Mouse (Mus musculus): ENCODE measurements around the gene Plekha7. TPM values are rescaled to one million over a fixed set of nuclear protein-coding genes. Genes with fewer than 3 reads are reported as not detected.

Gene Plekha7
- polyA plus RNA-seq, 1 experiment from 2014 or later: 25.7 TPM

GRCm38 (mm10) chr7:116169426-116169825 is 138.8 kb downstream of the Plekha7 start:
- peaks cover 4% of the 10 kb centered on the region; the same call in 1 of the 2 replicates for H3K4me1 ChIP-seq (ENCODE audit: control insufficient read depth, insufficient read depth, low read length)
- H3K4me2 ChIP-seq: no peak overlapping the region
- H3K27ac ChIP-seq (ENCODE audit: low read depth, low read length): 0 out of 2 replicates have a peak overlapping the region, but pooled peaks have one; percentile 8
- H3K27me3 ChIP-seq (ENCODE audit: control insufficient read depth, insufficient read depth, low read length): no peaks in the 10 kb centered on the region
- no peak overlapping the region for H3K9ac ChIP-seq (ENCODE audit: low read depth, low read length)
- no peak overlapping the region for H3K4me3 ChIP-seq (ENCODE audit: low read depth, low read length)
- H3K9me3 ChIP-seq (replicated peaks; ENCODE audit: control insufficient read depth, low read length): no peaks in the 10 kb centered on the region
- H3K36me3 ChIP-seq (ENCODE audit: control insufficient read depth, insufficient read depth, low read length): peaks cover 5% of the 10 kb centered on the region; the same call in 1 of the 2 replicates
- no peak for ATAC-seq (replicated peaks; ENCODE audit: insufficient number of reproducible peaks, low FRiP score, low TSS enrichment)
- WGBS (ENCODE audit: insufficient replicate concordance): 73% methylated on average over 4 of the region's 4 CpGs

- WGBS (ENCODE audit: insufficient replicate concordance): 70% methylated on average over 7 of the region's 7 CpGs
- H3K9ac ChIP-seq (ENCODE audit: low read depth, low read length): no peak overlapping the region
- no peak overlapping the region for H3K4me3 ChIP-seq (ENCODE audit: low read depth, low read length)
- peaks cover 4% of the 10 kb centered on the region; the same call in 1 of the 2 replicates for H3K4me1 ChIP-seq (ENCODE audit: control insufficient read depth, insufficient read depth, low read length)
- no peak for ATAC-seq (replicated peaks; ENCODE audit: insufficient number of reproducible peaks, low FRiP score, low TSS enrichment)
- no peaks in the 10 kb centered on the region for H3K27me3 ChIP-seq (ENCODE audit: control insufficient read depth, insufficient read depth, low read length)
- H3K36me3 ChIP-seq (ENCODE audit: control insufficient read depth, insufficient read depth, low read length): peaks cover 5% of the 10 kb centered on the region; the same call in 1 of the 2 replicates
- H3K4me2 ChIP-seq: no peak overlapping the region
- 0 out of 2 replicates have a peak overlapping the region, but pooled peaks have one; percentile 8 for H3K27ac ChIP-seq (ENCODE audit: low read depth, low read length)
- H3K9me3 ChIP-seq (replicated peaks; ENCODE audit: control insufficient read depth, low read length): no peaks in the 10 kb centered on the region
These were observed 140.0 kb downstream of the Plekha7 start for GRCm38 (mm10) chr7:116168224-116168623.

GRCm38 (mm10) chr7:116164232-116164631 is 143.9 kb downstream of the Plekha7 start:
- H3K9ac ChIP-seq (ENCODE audit: low read depth, low read length): no peak overlapping the region
- no peaks in the 10 kb centered on the region for H3K9me3 ChIP-seq (replicated peaks; ENCODE audit: control insufficient read depth, low read length)
- no peak overlapping the region for H3K4me2 ChIP-seq
- H3K27ac ChIP-seq (ENCODE audit: low read depth, low read length): no peak overlapping the region
- no peak overlapping the region for H3K4me3 ChIP-seq (ENCODE audit: low read depth, low read length)
- no peaks in the 10 kb centered on the region for H3K27me3 ChIP-seq (ENCODE audit: control insufficient read depth, insufficient read depth, low read length)
- ATAC-seq (replicated peaks; ENCODE audit: insufficient number of reproducible peaks, low FRiP score, low TSS enrichment): no peak
- peaks cover 2% of the 10 kb centered on the region; the same call in 1 of the 2 replicates for H3K36me3 ChIP-seq (ENCODE audit: control insufficient read depth, insufficient read depth, low read length)
- H3K4me1 ChIP-seq (ENCODE audit: control insufficient read depth, insufficient read depth, low read length): 0 out of 2 replicates have a peak, but pooled peaks cover 4% of the 10 kb centered on the region
- 82% methylated on average over 12 of the region's 12 CpGs for WGBS (ENCODE audit: insufficient replicate concordance)

- Histone ChIP-seq H3K27ac (ENCODE audit: low read depth, low read length) (no peak overlapping the region), H3K4me2 (no peak overlapping the region), H3K4me1 (ENCODE audit: control insufficient read depth, insufficient read depth, low read length) (no peaks in the 10 kb centered on the region), H3K27me3 (ENCODE audit: control insufficient read depth, insufficient read depth, low read length) (no peaks in the 10 kb centered on the region), H3K9ac (ENCODE audit: low read depth, low read length) (no peak overlapping the region), H3K9me3 (replicated peaks; ENCODE audit: control insufficient read depth, low read length) (no peaks in the 10 kb centered on the region), H3K4me3 (ENCODE audit: low read depth, low read length) (no peak overlapping the region), H3K36me3 (ENCODE audit: control insufficient read depth, insufficient read depth, low read length) (peaks cover 4% of the 10 kb centered on the region; the same call in 1 of the 2 replicates)
- WGBS (ENCODE audit: insufficient replicate concordance): 18% methylated on average over 5 of the region's 5 CpGs
- ATAC-seq (replicated peaks; ENCODE audit: insufficient number of reproducible peaks, low FRiP score, low TSS enrichment): peak; percentile 59
These were observed 146.6 kb downstream of the Plekha7 start for GRCm38 (mm10) chr7:116161544-116161943.

GRCm38 (mm10) chr7:116156894-116157143 is 151.4 kb downstream of the Plekha7 start:
- Histone ChIP-seq H3K27ac (ENCODE audit: low read depth, low read length) (no peak overlapping the region), H3K36me3 (ENCODE audit: control insufficient read depth, insufficient read depth, low read length) (peaks cover 7% of the 10 kb centered on the region; the same call in 1 of the 2 replicates), H3K9me3 (replicated peaks; ENCODE audit: control insufficient read depth, low read length) (no peaks in the 10 kb centered on the region), H3K4me3 (ENCODE audit: low read depth, low read length) (no peak overlapping the region), H3K4me1 (ENCODE audit: control insufficient read depth, insufficient read depth, low read length) (no peaks in the 10 kb centered on the region), H3K9ac (ENCODE audit: low read depth, low read length) (no peak overlapping the region), H3K27me3 (ENCODE audit: control insufficient read depth, insufficient read depth, low read length) (no peaks in the 10 kb centered on the region), H3K4me2 (no peak overlapping the region)
- ATAC-seq (replicated peaks; ENCODE audit: insufficient number of reproducible peaks, low FRiP score, low TSS enrichment): no peak
- 60% methylated on average over 14 of the region's 14 CpGs for WGBS (ENCODE audit: insufficient replicate concordance)

- no peak overlapping the region for H3K9ac ChIP-seq (ENCODE audit: low read depth, low read length)
- WGBS (ENCODE audit: insufficient replicate concordance): 50% methylated on average over 17 of the region's 17 CpGs
- no peak overlapping the region for H3K4me2 ChIP-seq
- no peak for ATAC-seq (replicated peaks; ENCODE audit: insufficient number of reproducible peaks, low FRiP score, low TSS enrichment)
- H3K27me3 ChIP-seq (ENCODE audit: control insufficient read depth, insufficient read depth, low read length): no peaks in the 10 kb centered on the region
- peaks cover 7% of the 10 kb centered on the region; the same call in 1 of the 2 replicates for H3K36me3 ChIP-seq (ENCODE audit: control insufficient read depth, insufficient read depth, low read length)
- H3K4me1 ChIP-seq (ENCODE audit: control insufficient read depth, insufficient read depth, low read length): no peaks in the 10 kb centered on the region
- H3K9me3 ChIP-seq (replicated peaks; ENCODE audit: control insufficient read depth, low read length): no peaks in the 10 kb centered on the region
- H3K4me3 ChIP-seq (ENCODE audit: low read depth, low read length): no peak overlapping the region
- no peak overlapping the region for H3K27ac ChIP-seq (ENCODE audit: low read depth, low read length)
These were observed 151.9 kb downstream of the Plekha7 start for GRCm38 (mm10) chr7:116156072-116156893.

- Histone ChIP-seq H3K4me3 (ENCODE audit: low read depth, low read length) (no peak overlapping the region), H3K36me3 (ENCODE audit: control insufficient read depth, insufficient read depth, low read length) (peaks cover 4% of the 10 kb centered on the region; the same call in 1 of the 2 replicates), H3K4me1 (ENCODE audit: control insufficient read depth, insufficient read depth, low read length) (no peaks in the 10 kb centered on the region), H3K9ac (ENCODE audit: low read depth, low read length) (no peak overlapping the region), H3K27me3 (ENCODE audit: control insufficient read depth, insufficient read depth, low read length) (no peaks in the 10 kb centered on the region), H3K27ac (ENCODE audit: low read depth, low read length) (no peak overlapping the region), H3K9me3 (replicated peaks; ENCODE audit: control insufficient read depth, low read length) (no peaks in the 10 kb centered on the region), H3K4me2 (no peak overlapping the region)
- WGBS (ENCODE audit: insufficient replicate concordance): 58% methylated on average over 2 of the region's 2 CpGs
- ATAC-seq (replicated peaks; ENCODE audit: insufficient number of reproducible peaks, low FRiP score, low TSS enrichment): no peak
These were observed 154.3 kb downstream of the Plekha7 start for GRCm38 (mm10) chr7:116153781-116154368.

GRCm38 (mm10) chr7:116149568-116149967 is 158.6 kb downstream of the Plekha7 start:
- 62% methylated on average over 4 of the region's 4 CpGs for WGBS (ENCODE audit: insufficient replicate concordance)
- Histone ChIP-seq H3K4me2 (no peak overlapping the region), H3K27ac (ENCODE audit: low read depth, low read length) (no peak overlapping the region), H3K4me3 (ENCODE audit: low read depth, low read length) (no peak overlapping the region), H3K27me3 (ENCODE audit: control insufficient read depth, insufficient read depth, low read length) (no peaks in the 10 kb centered on the region), H3K4me1 (ENCODE audit: control insufficient read depth, insufficient read depth, low read length) (no peaks in the 10 kb centered on the region), H3K9me3 (replicated peaks; ENCODE audit: control insufficient read depth, low read length) (no peaks in the 10 kb centered on the region), H3K36me3 (ENCODE audit: control insufficient read depth, insufficient read depth, low read length) (peaks cover 2% of the 10 kb centered on the region; the same call in 1 of the 2 replicates), H3K9ac (ENCODE audit: low read depth, low read length) (no peak overlapping the region)
- ATAC-seq (replicated peaks; ENCODE audit: insufficient number of reproducible peaks, low FRiP score, low TSS enrichment): no peak
